Mouse (Mus musculus) cerebellum, adult 9-11 months (tissue): ENCODE measurements at regions not wholly inside any gene's neighbourhood (a gene's known extent, or its start where the extent isn't known, plus 50 kb on each side); places are given as distances from the start of the nearest gene placed in this dataset.

Experiments
- DNase-seq: peaks from one replicate; pipeline ENCODE4 v3.0.0; 2022

GRCm38 (mm10) chr14:58480454-58480853 is 410.1 kb downstream of the Fgf9 start:
- DNase-seq, result no peak

GRCm38 (mm10) chr14:58470678-58471077 is 400.3 kb downstream of the Fgf9 start:
- no peak for DNase-seq

GRCm38 (mm10) chr14:58468451-58468850 is 398.1 kb downstream of the Fgf9 start:
- no peak for DNase-seq

- DNase-seq, result no peak
Observed at GRCm38 (mm10) chr14:58467856-58468255, 397.5 kb downstream of the Fgf9 start.

- peak; percentile 25 for DNase-seq
Observed at GRCm38 (mm10) chr14:58446776-58447354, 376.5 kb downstream of the Fgf9 start.

GRCm38 (mm10) chr14:58444496-58444895 is 374.1 kb downstream of the Fgf9 start:
- DNase-seq, result no peak

GRCm38 (mm10) chr14:58442501-58442900 is 372.2 kb downstream of the Fgf9 start:
- DNase-seq, result no peak

GRCm38 (mm10) chr14:58439963-58440362 is 369.6 kb downstream of the Fgf9 start:
- no peak for DNase-seq

- no peak for DNase-seq
Observed at GRCm38 (mm10) chr14:58436096-58436495, 365.7 kb downstream of the Fgf9 start.

- no peak for DNase-seq
Observed at GRCm38 (mm10) chr14:58426472-58426871, 356.1 kb downstream of the Fgf9 start.

- DNase-seq, result no peak
Observed at GRCm38 (mm10) chr14:58421904-58422303, 351.6 kb downstream of the Fgf9 start.

- no peak for DNase-seq
Observed at GRCm38 (mm10) chr14:58417545-58417944, 347.2 kb downstream of the Fgf9 start.

GRCm38 (mm10) chr14:58392055-58392726 is 321.8 kb downstream of the Fgf9 start:
- DNase-seq, result no peak

- no peak for DNase-seq
Observed at GRCm38 (mm10) chr14:58390741-58391140, 320.4 kb downstream of the Fgf9 start.

- DNase-seq, result no peak
Observed at GRCm38 (mm10) chr14:58387348-58388000, 317.1 kb downstream of the Fgf9 start.

- peak; percentile 12 for DNase-seq
Observed at GRCm38 (mm10) chr14:58375056-58375455, 304.7 kb downstream of the Fgf9 start.

GRCm38 (mm10) chr14:58356824-58357223 is 286.5 kb downstream of the Fgf9 start:
- no peak for DNase-seq

- no peak for DNase-seq
Observed at GRCm38 (mm10) chr14:58352986-58353385, 282.6 kb downstream of the Fgf9 start.

- no peak for DNase-seq
Observed at GRCm38 (mm10) chr14:58336148-58336547, 265.8 kb downstream of the Fgf9 start.

GRCm38 (mm10) chr14:58323164-58323563 is 252.8 kb downstream of the Fgf9 start:
- no peak for DNase-seq

- DNase-seq, result no peak
Observed at GRCm38 (mm10) chr14:58322461-58322860, 252.1 kb downstream of the Fgf9 start.

- no peak for DNase-seq
Observed at GRCm38 (mm10) chr14:58321875-58322274, 251.5 kb downstream of the Fgf9 start.

- DNase-seq, result no peak
Observed at GRCm38 (mm10) chr14:58321234-58321633, 250.9 kb downstream of the Fgf9 start.

- DNase-seq, result no peak
Observed at GRCm38 (mm10) chr14:58317640-58318039, 247.3 kb downstream of the Fgf9 start.
